Mouse (Mus musculus): ENCODE measurements at regions not wholly inside any gene's neighbourhood (a gene's known extent, or its start where the extent isn't known, plus 50 kb on each side); places are given as distances from the start of the nearest gene placed in this dataset.
A peak's percentile ranks its signal among the peaks of the same experiment; 100 is the strongest.
"Not testable (repeated sequence)": the region's sequence is repeated elsewhere in the genome, so short reads cannot be mapped to it uniquely, and the experiment has no call there.

GRCm38 (mm10) chr10:120694472-120694871, 204.4 kb downstream of the Msrb3 start:
- Histone ChIP-seq H3K9me3 (no peaks in the 10 kb centered on the region), H3K27me3 (peaks cover 18% of the 10 kb centered on the region), H3K4me2 (peak overlapping the region; percentile 3; the same call in 1 of the 2 replicates), H3K4me1 (replicated peaks) (0 out of 2 replicates have a peak, but pooled peaks cover 6% of the 10 kb centered on the region), H3K9ac (no peak overlapping the region), H3K4me3 (no peak overlapping the region), H3K27ac (replicated peaks) (no peak overlapping the region), H3K36me3 (no peaks in the 10 kb centered on the region)
- no peak for ATAC-seq (ENCODE audit: low FRiP score, low read depth)
- 18% methylated on average over 18 of the region's 18 CpGs for WGBS

GRCm38 (mm10) chr10:120691451-120691850, 207.4 kb downstream of the Msrb3 start:
- 66% methylated on average over 3 of the region's 3 CpGs for WGBS
- no peak overlapping the region for H3K27ac ChIP-seq (replicated peaks)
- H3K4me1 ChIP-seq (replicated peaks): 0 out of 2 replicates have a peak, but pooled peaks cover 3% of the 10 kb centered on the region
- H3K4me3 ChIP-seq: no peak overlapping the region
- peaks cover 18% of the 10 kb centered on the region for H3K27me3 ChIP-seq
- no peaks in the 10 kb centered on the region for H3K36me3 ChIP-seq
- no peak overlapping the region for H3K9ac ChIP-seq
- no peak for ATAC-seq (ENCODE audit: low FRiP score, low read depth)
- no peak overlapping the region for H3K4me2 ChIP-seq
- no peaks in the 10 kb centered on the region for H3K9me3 ChIP-seq

GRCm38 (mm10) chr10:120686123-120686522, 209.9 kb upstream of the Hmga2 start:
- H3K27me3 ChIP-seq: no peaks in the 10 kb centered on the region
- H3K36me3 ChIP-seq: no peaks in the 10 kb centered on the region
- H3K4me3 ChIP-seq: no peak overlapping the region
- H3K4me1 ChIP-seq (replicated peaks): no peaks in the 10 kb centered on the region
- H3K9ac ChIP-seq: no peak overlapping the region
- no peaks in the 10 kb centered on the region for H3K9me3 ChIP-seq
- no peak overlapping the region for H3K4me2 ChIP-seq
- 43% methylated on average over 10 of the region's 10 CpGs for WGBS
- ATAC-seq (ENCODE audit: low FRiP score, low read depth): no peak
- H3K27ac ChIP-seq (replicated peaks): no peak overlapping the region

- 88% methylated on average over 10 of the region's 10 CpGs for WGBS
- H3K9me3 ChIP-seq: no peaks in the 10 kb centered on the region
- H3K4me1 ChIP-seq (replicated peaks): no peaks in the 10 kb centered on the region
- no peak overlapping the region for H3K4me3 ChIP-seq
- no peaks in the 10 kb centered on the region for H3K27me3 ChIP-seq
- no peak overlapping the region for H3K9ac ChIP-seq
- H3K4me2 ChIP-seq: no peak overlapping the region
- ATAC-seq (ENCODE audit: low FRiP score, low read depth): no peak
- H3K27ac ChIP-seq (replicated peaks): no peak overlapping the region
- H3K36me3 ChIP-seq: no peaks in the 10 kb centered on the region
Measured at GRCm38 (mm10) chr10:120682021-120682420, 205.8 kb upstream of the Hmga2 start.

GRCm38 (mm10) chr10:120679982-120680381, 203.7 kb upstream of the Hmga2 start:
- no peak overlapping the region for H3K4me2 ChIP-seq
- no peaks in the 10 kb centered on the region for H3K4me1 ChIP-seq (replicated peaks)
- ATAC-seq (ENCODE audit: low FRiP score, low read depth): no peak
- no peak overlapping the region for H3K27ac ChIP-seq (replicated peaks)
- no peak overlapping the region for H3K9ac ChIP-seq
- H3K36me3 ChIP-seq: no peaks in the 10 kb centered on the region
- H3K4me3 ChIP-seq: no peak overlapping the region
- 63% methylated on average over 6 of the region's 6 CpGs for WGBS
- no peaks in the 10 kb centered on the region for H3K9me3 ChIP-seq
- no peaks in the 10 kb centered on the region for H3K27me3 ChIP-seq

GRCm38 (mm10) chr10:120678277-120678676, 202.0 kb upstream of the Hmga2 start:
- ATAC-seq (ENCODE audit: low FRiP score, low read depth): no peak
- WGBS: 83% methylated on average over 8 of the region's 8 CpGs

GRCm38 (mm10) chr10:120675369-120675768, 199.1 kb upstream of the Hmga2 start:
- Histone ChIP-seq H3K9ac (no peak overlapping the region), H3K36me3 (no peaks in the 10 kb centered on the region), H3K27me3 (no peaks in the 10 kb centered on the region), H3K9me3 (no peaks in the 10 kb centered on the region), H3K4me1 (replicated peaks) (peaks cover 7% of the 10 kb centered on the region; the same call in 1 of the 2 replicates), H3K27ac (replicated peaks) (no peak overlapping the region), H3K4me3 (no peak overlapping the region), H3K4me2 (no peak overlapping the region)
- ATAC-seq (ENCODE audit: low FRiP score, low read depth): no peak
- WGBS: 89% methylated on average over 4 of the region's 4 CpGs

More at GRCm38 (mm10) chr10:120678277-120678676, 202.0 kb upstream of the Hmga2 start:
- H3K9me3 ChIP-seq: no peaks in the 10 kb centered on the region
- H3K4me1 ChIP-seq (replicated peaks): peaks cover 7% of the 10 kb centered on the region; the same call in 1 of the 2 replicates
- H3K9ac ChIP-seq: no peak overlapping the region
- no peaks in the 10 kb centered on the region for H3K27me3 ChIP-seq
- H3K27ac ChIP-seq (replicated peaks): no peak overlapping the region
- no peaks in the 10 kb centered on the region for H3K36me3 ChIP-seq
- H3K4me2 ChIP-seq: no peak overlapping the region
- no peak overlapping the region for H3K4me3 ChIP-seq

- H3K4me1 ChIP-seq (replicated peaks): peaks cover 7% of the 10 kb centered on the region; the same call in 1 of the 2 replicates
- no peak overlapping the region for H3K4me2 ChIP-seq
- 45% methylated on average over 10 of the region's 10 CpGs for WGBS
- H3K9ac ChIP-seq: no peak overlapping the region
- ATAC-seq (ENCODE audit: low FRiP score, low read depth): no peak
- no peak overlapping the region for H3K27ac ChIP-seq (replicated peaks)
- no peaks in the 10 kb centered on the region for H3K27me3 ChIP-seq
- no peaks in the 10 kb centered on the region for H3K9me3 ChIP-seq
- H3K4me3 ChIP-seq: no peak overlapping the region
- H3K36me3 ChIP-seq: no peaks in the 10 kb centered on the region
Measured at GRCm38 (mm10) chr10:120674321-120675045, 198.2 kb upstream of the Hmga2 start.

GRCm38 (mm10) chr10:120667678-120668031, 191.4 kb upstream of the Hmga2 start:
- WGBS: 93% methylated on average over 7 of the region's 7 CpGs
- not testable (repeated sequence) for H3K4me2 ChIP-seq; H3K4me1 ChIP-seq (replicated peaks); H3K9ac ChIP-seq; H3K27me3 ChIP-seq; ATAC-seq (ENCODE audit: low FRiP score, low read depth); H3K9me3 ChIP-seq; H3K4me3 ChIP-seq; H3K36me3 ChIP-seq; H3K27ac ChIP-seq (replicated peaks)

- H3K9me3 ChIP-seq: no peaks in the 10 kb centered on the region
- H3K27me3 ChIP-seq: no peaks in the 10 kb centered on the region
- no peak overlapping the region for H3K4me2 ChIP-seq
- WGBS: 51% methylated on average over 12 of the region's 12 CpGs
- no peak for ATAC-seq (ENCODE audit: low FRiP score, low read depth)
- no peak overlapping the region for H3K9ac ChIP-seq
- no peak overlapping the region for H3K27ac ChIP-seq (replicated peaks)
- H3K4me1 ChIP-seq (replicated peaks): no peaks in the 10 kb centered on the region
- no peaks in the 10 kb centered on the region for H3K36me3 ChIP-seq
- no peak overlapping the region for H3K4me3 ChIP-seq
Measured at GRCm38 (mm10) chr10:120666985-120667677, 190.9 kb upstream of the Hmga2 start.

- no peaks in the 10 kb centered on the region for H3K4me1 ChIP-seq (replicated peaks)
- no peak overlapping the region for H3K27ac ChIP-seq (replicated peaks)
- ATAC-seq (ENCODE audit: low FRiP score, low read depth): no peak
- H3K9ac ChIP-seq: no peak overlapping the region
- H3K4me3 ChIP-seq: no peak overlapping the region
- H3K27me3 ChIP-seq: no peaks in the 10 kb centered on the region
- H3K9me3 ChIP-seq: no peaks in the 10 kb centered on the region
- WGBS: 91% methylated on average over 7 of the region's 7 CpGs
- no peak overlapping the region for H3K4me2 ChIP-seq
- H3K36me3 ChIP-seq: no peaks in the 10 kb centered on the region
Measured at GRCm38 (mm10) chr10:120666202-120666860, 190.1 kb upstream of the Hmga2 start.

GRCm38 (mm10) chr10:120665670-120666069, 189.4 kb upstream of the Hmga2 start:
- ATAC-seq (ENCODE audit: low FRiP score, low read depth): no peak
- Histone ChIP-seq H3K4me3 (no peak overlapping the region), H3K4me2 (no peak overlapping the region), H3K9me3 (no peaks in the 10 kb centered on the region), H3K9ac (no peak overlapping the region), H3K27ac (replicated peaks) (no peak overlapping the region), H3K36me3 (no peaks in the 10 kb centered on the region), H3K4me1 (replicated peaks) (no peaks in the 10 kb centered on the region), H3K27me3 (no peaks in the 10 kb centered on the region)
- WGBS: 72% methylated on average over 5 of the region's 5 CpGs
